Comparison of ENCODE assay signal across 27 mouse cellular contexts in genomic region chr1:138955455-138955854, GRCm38 (mm10). TPM values are rescaled to one million over a fixed set of nuclear protein-coding genes. Genes with fewer than 3 reads are reported as not detected.
DNase-seq lines count a peak whose midpoint lies in the region; ATAC-seq and TF ChIP-seq lines count a peak whose summit lies in the region.
"Had no signal": no experiment of that assay in that cellular context is flagged by ENCODE, and none has a peak within 500 bp of the region (broad histone marks: within the 10 kb centered on the region; RNA-seq: fewer than 3 reads in every experiment).

No protein-coding gene starts in this region.

- H3K4me1 ChIP-seq in bone marrow, adult 2 months (ENCODE audit: control insufficient read depth, insufficient read depth, low read length): peaks cover 1% of the 10 kb centered on the region; the same call in 1 of the 2 replicates
- no peaks in the 10 kb centered on the region for H3K4me1 ChIP-seq in liver, postnatal 0 days (ENCODE audit: insufficient read depth)
- no peaks in the 10 kb centered on the region for H3K4me1 ChIP-seq in heart, embryonic 10.5 days
- H3K4me1 ChIP-seq: forebrain, embryonic 13.5 days; hindbrain, embryonic 13.5 days; intestine, embryonic 15.5 days had no signal

- no peaks in the 10 kb centered on the region for H3K27me3 ChIP-seq in liver, postnatal 0 days (ENCODE audit: insufficient read depth, low read length)
- no peaks in the 10 kb centered on the region for H3K27me3 ChIP-seq in heart, embryonic 10.5 days (ENCODE audit: insufficient read depth, poor library complexity, severe bottlenecking)
- H3K27me3 ChIP-seq: forebrain, embryonic 13.5 days; hindbrain, embryonic 13.5 days; intestine, embryonic 15.5 days; Patski had no signal

- H3K4me2 ChIP-seq in liver, postnatal 0 days (ENCODE audit: low read depth, low read length): no peak overlapping the region
- H3K4me2 ChIP-seq: forebrain, embryonic 13.5 days; heart, embryonic 11.5 days; hindbrain, embryonic 13.5 days; intestine, embryonic 15.5 days had no signal

- TF ChIP-seq EP300 in liver, postnatal 0 days (IDR thresholded peaks at IDR 0.05; ENCODE audit: low read depth): no peak

- TF ChIP-seq CTCF in bone marrow, adult 2 months (IDR thresholded peaks at IDR 0.05; ENCODE audit: control insufficient read depth, insufficient read depth, low read length): no peak
- TF ChIP-seq CTCF in liver, postnatal 0 days (IDR thresholded peaks at IDR 0.05; ENCODE audit: low read depth): no peak

- TF ChIP-seq POLR2A in bone marrow, adult 2 months (IDR thresholded peaks at IDR 0.05; ENCODE audit: borderline replicate concordance, control insufficient read depth, low read depth, low read length): no peak

- 37% methylated on average over 4 of the region's 4 CpGs for WGBS in bone marrow, adult 2 months
- WGBS in liver, postnatal 0 days (ENCODE audit: insufficient replicate concordance): 61% methylated on average over 4 of the region's 4 CpGs
- 92% methylated on average over 4 of the region's 4 CpGs for WGBS in heart, embryonic 10.5 days

- no peaks in the 10 kb centered on the region for H3K9me3 ChIP-seq in liver, postnatal 0 days (ENCODE audit: low read length)
- no peaks in the 10 kb centered on the region for H3K9me3 ChIP-seq in heart, embryonic 10.5 days
- H3K9me3 ChIP-seq: forebrain, embryonic 10.5 days; forebrain, embryonic 13.5 days; hindbrain, embryonic 10.5 days; hindbrain, embryonic 13.5 days; intestine, embryonic 15.5 days had no signal

- peak; percentile 36 for DNase-seq in A20 (ENCODE audit: low read depth, low spot score)
- DNase-seq in spleen, postnatal 4 days (ENCODE audit: low spot score in 2 of 2): no peak
- no peak for DNase-seq in liver, postnatal 0 days
- no peak for DNase-seq in layer of hippocampus, postnatal 25 days (ENCODE audit: extremely low spot score in 1 of 2, low spot score in 1 of 2)
- no peak for DNase-seq in heart, embryonic 10.5 days (ENCODE audit: low spot score)
- DNase-seq: adrenal gland, postnatal 10 days; adrenal gland, postnatal 36 days; cerebellum, adult 11 months; cerebellum, adult 2 months; cerebellum, adult 9-11 months; cerebellum, postnatal 25 days; embryo, embryonic 11 days; gastrocnemius, adult 2 months; gastrocnemius, postnatal 14 days; heart, adult 2 months had no signal

- H3K4me3 ChIP-seq in bone marrow, adult 2 months (replicated peaks; ENCODE audit: control insufficient read depth, low read depth, low read length): no peak overlapping the region
- no peak overlapping the region for H3K4me3 ChIP-seq in liver, postnatal 0 days (ENCODE audit: low read depth, low read length)
- H3K4me3 ChIP-seq in heart, embryonic 10.5 days: no peak overlapping the region
- H3K4me3 ChIP-seq: forebrain, embryonic 10.5 days; forebrain, embryonic 13.5 days; gastrocnemius, adult 2 months; heart, adult 2 months; hindbrain, embryonic 10.5 days; hindbrain, embryonic 13.5 days; intestine, embryonic 15.5 days had no signal

- H3K9ac ChIP-seq in liver, postnatal 0 days (replicated peaks): no peak overlapping the region
- H3K9ac ChIP-seq: forebrain, embryonic 13.5 days; hindbrain, embryonic 13.5 days; intestine, embryonic 15.5 days had no signal

- ATAC-seq in hematopoietic stem cell, adult 5-6 weeks (replicated peaks in 1 of 2; ENCODE audit: insufficient read depth in 1 of 2, low FRiP score in 2 of 2, low TSS enrichment in 1 of 2, low read depth in 1 of 2, poor library complexity in 2 of 2, severe bottlenecking in 2 of 2): peak; percentile 70 to 81
- 0 out of 2 replicates have a peak, but pooled peaks have one; percentile 10 for ATAC-seq in monocyte, adult 5-6 weeks (replicated peaks; ENCODE audit: insufficient number of reproducible peaks, low FRiP score, low TSS enrichment, poor library complexity, severe bottlenecking)
- ATAC-seq in liver, postnatal 0 days: no peak
- ATAC-seq: forebrain, embryonic 13.5 days; forebrain, embryonic 16.5 days; hindbrain, embryonic 16.5 days; intestine, embryonic 15.5 days; Patski had no signal

- no peaks in the 10 kb centered on the region for H3K36me3 ChIP-seq in liver, postnatal 0 days (replicated peaks; ENCODE audit: insufficient read depth, low read length)
- no peaks in the 10 kb centered on the region for H3K36me3 ChIP-seq in heart, embryonic 10.5 days
- H3K36me3 ChIP-seq: forebrain, embryonic 10.5 days; hindbrain, embryonic 10.5 days; hindbrain, embryonic 13.5 days; intestine, embryonic 15.5 days had no signal

- H3K27ac ChIP-seq in bone marrow, adult 2 months (ENCODE audit: control insufficient read depth, insufficient read depth, low read depth, low read length, poor library complexity): peak overlapping the region; percentile 21; the same call in 1 of the 2 replicates
- no peak overlapping the region for H3K27ac ChIP-seq in liver, postnatal 0 days (ENCODE audit: low read depth)
- H3K27ac ChIP-seq in heart, embryonic 10.5 days: no peak overlapping the region
- H3K27ac ChIP-seq: forebrain, embryonic 10.5 days; forebrain, embryonic 13.5 days; gastrocnemius, adult 2 months; heart, adult 2 months; hindbrain, embryonic 10.5 days; hindbrain, embryonic 13.5 days; intestine, embryonic 15.5 days had no signal

RNA-seq across cellular contexts. Expression of gene Dennd1b, which starts 7.8 kb away (rescaled TPM):
- 3.3 and 7.7 TPM in 2 replicates for polyA plus RNA-seq in bone marrow, adult 2 months (2011; ENCODE audit: insufficient read depth, insufficient read length, low replicate concordance, missing spikeins)
- total RNA-seq in hematopoietic stem cell, adult 5-6 weeks (2017): 50.7 and 52.8 TPM in 2 replicates
- 37.3 to 60.9 TPM (median 40.9 TPM) in 3 replicates for total RNA-seq in monocyte, adult 5-6 weeks (2017)
- polyA plus RNA-seq in liver, postnatal 0 days (2015; fragmentation: Nextera tagmentation; extraction: Ambion mirVana): 6.5 and 8.4 TPM in 2 replicates
- total RNA-seq in layer of hippocampus, postnatal 25 days (2021): 10 to 100 TPM; 36.6 to 37.8 TPM
- polyA plus RNA-seq in heart, embryonic 10.5 days (2016; fragmentation: Nextera tagmentation; extraction: Ambion mirVana): 9.3 and 11.2 TPM in 2 replicates
